Mouse (Mus musculus): ENCODE measurements around the gene Zfp369. TPM values are rescaled to one million over a fixed set of nuclear protein-coding genes. Genes with fewer than 3 reads are reported as not detected.
"Not testable (repeated sequence)": the region's sequence is repeated elsewhere in the genome, so short reads cannot be mapped to it uniquely, and the experiment has no call there.

The Zfp369 gene
- polyA plus RNA-seq, 1 experiment from 2014 or later, result 19.7 TPM

DNA sequence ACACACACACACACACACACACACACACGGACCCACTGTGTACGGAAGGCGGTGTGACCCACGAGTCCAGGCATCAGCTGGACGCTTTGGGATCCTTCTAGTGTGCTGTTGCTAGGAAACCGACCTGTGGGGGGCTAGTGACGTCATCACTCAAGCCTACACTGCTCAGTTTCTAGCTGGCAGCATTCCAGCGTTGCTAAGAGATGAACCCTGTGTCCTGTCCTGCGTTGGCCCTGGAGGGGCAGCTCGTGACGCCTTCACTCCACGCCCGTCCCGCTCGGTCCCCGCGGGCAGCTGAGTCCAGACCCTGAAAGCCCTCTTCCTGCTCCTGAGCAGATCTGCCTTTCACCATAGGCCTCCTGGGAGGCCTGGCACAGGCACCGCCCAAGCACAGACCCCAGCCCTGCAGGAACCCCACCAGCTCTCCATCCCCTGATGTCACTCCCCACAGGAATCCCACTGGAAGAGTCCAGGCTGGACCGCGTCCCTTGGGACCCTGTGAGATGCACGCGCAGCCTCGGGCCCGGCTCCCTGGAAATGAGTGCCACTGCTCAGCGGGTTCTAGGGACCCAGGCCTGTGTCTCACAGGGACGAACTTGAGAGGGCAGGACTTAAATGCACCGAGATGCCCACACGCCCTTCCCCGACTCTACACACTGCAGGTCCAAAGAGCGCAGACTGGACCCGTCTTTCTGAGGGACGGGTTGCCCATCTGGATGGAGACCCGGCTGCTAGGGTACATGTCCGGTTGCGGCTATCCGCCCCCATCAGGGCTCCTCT, 20.2 kb upstream of the Zfp369 start:
- DNase-seq (ENCODE audit: low spot score), result no peak
- Histone ChIP-seq H3K4me2 (ENCODE audit: low read depth, severe bottlenecking) (no peak overlapping the region), H3K4me3 (ENCODE audit: low read depth, low read length) (no peak overlapping the region), H3K4me1 (ENCODE audit: control insufficient read depth, insufficient read depth, low read length) (no peaks in the 10 kb centered on the region), H3K27ac (replicated peaks; ENCODE audit: low read depth, low read length) (no peak overlapping the region), H3K9ac (ENCODE audit: low read length) (no peak overlapping the region), H3K9me3 (ENCODE audit: control insufficient read depth, low read length) (peaks cover 15% of the 10 kb centered on the region; the same call in 1 of the 2 replicates), H3K27me3 (ENCODE audit: control insufficient read depth, insufficient read depth, low read length) (0 out of 2 replicates have a peak, but pooled peaks cover 3% of the 10 kb centered on the region), H3K36me3 (ENCODE audit: control insufficient read depth, insufficient read depth, low read length) (no peaks in the 10 kb centered on the region; the same call in 1 of the 2 replicates)
- peak; percentile 48; the same call in 1 of the 2 replicates for ATAC-seq (ENCODE audit: insufficient number of reproducible peaks, low FRiP score, low TSS enrichment, low read depth)
- 25% methylated on average over 36 of the region's 36 CpGs for WGBS

DNA sequence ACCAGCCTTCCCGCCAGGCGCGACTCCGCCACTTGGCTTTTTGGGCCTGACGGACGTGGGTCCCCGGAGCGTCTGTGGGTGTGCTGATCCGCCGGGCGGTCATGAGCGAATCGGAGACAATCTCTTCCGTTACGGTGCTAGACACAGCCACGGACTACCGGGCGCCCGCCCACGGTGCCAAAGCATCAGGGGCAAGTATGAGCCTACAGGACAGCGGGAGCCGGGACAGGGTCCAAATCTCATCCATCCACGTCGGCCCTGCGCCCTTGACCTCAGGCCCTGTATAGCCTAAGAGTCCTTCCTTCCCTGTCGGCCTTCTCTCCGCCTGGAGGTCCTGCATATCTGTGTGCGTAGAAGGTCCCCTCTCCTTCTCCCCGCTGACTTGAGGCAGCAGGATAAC, 19.4 kb upstream of the Zfp369 start, which contains the start of gene Gm10775:
Gene Gm10775 (plus strand): TSS at position 301 of the 400 bp plus-strand sequence.
- H3K27me3 ChIP-seq (ENCODE audit: control insufficient read depth, insufficient read depth, low read length), result 0 out of 2 replicates have a peak, but pooled peaks cover 3% of the 10 kb centered on the region
- ATAC-seq (ENCODE audit: insufficient number of reproducible peaks, low FRiP score, low TSS enrichment, low read depth) (no peak), DNase-seq (ENCODE audit: low spot score) (no peak)
- no peak within 1 kb of the TSS for H3K4me3 ChIP-seq (ENCODE audit: low read depth, low read length)
- no peaks in the 10 kb centered on the region; the same call in 1 of the 2 replicates for H3K36me3 ChIP-seq (ENCODE audit: control insufficient read depth, insufficient read depth, low read length)
- 36% methylated on average over 28 of the region's 29 CpGs for WGBS
- H3K4me2 ChIP-seq (ENCODE audit: low read depth, severe bottlenecking), result no peak within 1 kb of the TSS
- H3K9ac ChIP-seq (ENCODE audit: low read length), result no peak within 1 kb of the TSS
- H3K4me1 ChIP-seq (ENCODE audit: control insufficient read depth, insufficient read depth, low read length), result no peaks in the 10 kb centered on the region
- H3K27ac ChIP-seq (replicated peaks; ENCODE audit: low read depth, low read length), result no peak within 1 kb of the TSS
- peaks cover 15% of the 10 kb centered on the region; the same call in 1 of the 2 replicates for H3K9me3 ChIP-seq (ENCODE audit: control insufficient read depth, low read length)

DNA sequence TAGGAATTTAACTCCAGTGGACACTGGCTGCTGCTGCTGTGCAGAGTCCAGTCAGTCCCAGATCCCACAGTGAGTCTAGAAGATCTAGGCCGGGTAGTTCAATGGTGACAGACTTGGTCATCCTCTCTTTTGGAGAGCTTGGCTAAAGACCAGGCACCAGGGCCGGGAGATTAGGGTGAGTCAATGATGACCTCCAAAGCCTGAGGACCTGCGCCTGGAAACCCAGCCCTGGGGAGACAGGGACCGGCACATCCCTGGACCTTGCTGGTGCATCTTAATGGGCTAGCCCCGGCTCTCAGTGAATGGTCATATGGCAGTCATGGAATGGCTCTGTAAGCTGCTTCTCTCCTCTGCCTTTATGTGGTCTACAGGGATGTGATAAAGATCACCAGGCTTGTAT, 16.5 kb upstream of the Zfp369 start:
- 92% methylated on average over 5 of the region's 5 CpGs for WGBS
- no peaks in the 10 kb centered on the region; the same call in 1 of the 2 replicates for H3K36me3 ChIP-seq (ENCODE audit: control insufficient read depth, insufficient read depth, low read length)
- no peak overlapping the region for H3K9ac ChIP-seq (ENCODE audit: low read length)
- H3K4me1 ChIP-seq (ENCODE audit: control insufficient read depth, insufficient read depth, low read length), result no peaks in the 10 kb centered on the region
- H3K4me2 ChIP-seq (ENCODE audit: low read depth, severe bottlenecking), result no peak overlapping the region
- 0 out of 2 replicates have a peak, but pooled peaks cover 3% of the 10 kb centered on the region for H3K27me3 ChIP-seq (ENCODE audit: control insufficient read depth, insufficient read depth, low read length)
- H3K27ac ChIP-seq (replicated peaks; ENCODE audit: low read depth, low read length), result no peak overlapping the region
- peaks cover 15% of the 10 kb centered on the region; the same call in 1 of the 2 replicates for H3K9me3 ChIP-seq (ENCODE audit: control insufficient read depth, low read length)
- no peak overlapping the region for H3K4me3 ChIP-seq (ENCODE audit: low read depth, low read length)
- no peak for DNase-seq (ENCODE audit: low spot score)
- no peak for ATAC-seq (ENCODE audit: insufficient number of reproducible peaks, low FRiP score, low TSS enrichment, low read depth)

DNA sequence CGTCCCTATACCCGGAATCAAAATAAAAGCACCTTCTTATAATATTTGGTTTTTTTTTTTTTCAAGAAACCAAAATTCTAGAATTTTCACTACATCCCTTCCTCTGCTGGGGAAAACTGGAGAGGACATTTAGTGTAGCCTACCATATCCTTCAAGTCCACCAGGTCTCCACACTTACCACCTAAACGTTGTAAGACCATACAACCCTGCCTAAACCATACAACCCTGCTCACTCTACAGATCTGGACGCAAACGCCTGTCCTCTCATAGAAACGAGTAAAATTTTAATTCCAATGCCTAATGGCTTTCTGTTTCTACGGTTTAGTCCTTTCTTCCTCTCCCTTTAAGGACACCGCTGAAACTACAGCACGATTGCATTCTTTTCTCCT, 626 bp upstream of the Zfp369 start:
- peak overlapping the region; percentile 64; the same call in 1 of the 2 replicates for H3K9ac ChIP-seq (ENCODE audit: low read length)
- H3K4me2 ChIP-seq (ENCODE audit: low read depth, severe bottlenecking), result peak overlapping the region; percentile 49
- peak overlapping the region; percentile 63 for H3K4me3 ChIP-seq (ENCODE audit: low read depth, low read length)
- ATAC-seq (ENCODE audit: insufficient number of reproducible peaks, low FRiP score, low TSS enrichment, low read depth) (peak; percentile 17; the same call in 1 of the 2 replicates), DNase-seq (ENCODE audit: low spot score) (no peak)
- no peaks in the 10 kb centered on the region for H3K27me3 ChIP-seq (ENCODE audit: control insufficient read depth, insufficient read depth, low read length)
- no peaks in the 10 kb centered on the region; the same call in 1 of the 2 replicates for H3K36me3 ChIP-seq (ENCODE audit: control insufficient read depth, insufficient read depth, low read length)
- H3K27ac ChIP-seq (replicated peaks; ENCODE audit: low read depth, low read length), result no peak overlapping the region
- H3K4me1 ChIP-seq (ENCODE audit: control insufficient read depth, insufficient read depth, low read length), result no peaks in the 10 kb centered on the region
- no peaks in the 10 kb centered on the region; the same call in 1 of the 2 replicates for H3K9me3 ChIP-seq (ENCODE audit: control insufficient read depth, low read length)
- 13% methylated on average over 9 of the region's 9 CpGs for WGBS

DNA sequence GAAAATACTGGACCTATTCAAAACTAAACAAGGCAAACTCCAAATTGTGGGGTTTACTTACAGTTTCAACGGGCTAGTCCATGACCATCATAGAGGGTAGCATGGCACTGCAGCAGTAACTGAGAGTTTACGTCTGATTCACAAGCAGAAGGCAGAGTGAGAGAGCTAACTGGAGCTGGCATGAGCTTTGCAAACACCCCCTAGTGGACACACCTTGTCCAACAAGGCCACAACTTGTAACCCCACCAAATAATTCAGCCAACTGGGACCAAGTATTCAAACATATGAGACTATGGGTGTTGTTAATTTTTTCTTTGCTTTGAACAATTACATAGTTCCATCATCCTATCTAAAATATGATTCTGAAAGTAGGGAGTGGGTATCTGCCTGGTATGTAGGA, 8.2 kb downstream of the Zfp369 start:
- Histone ChIP-seq H3K4me1 (ENCODE audit: control insufficient read depth, insufficient read depth, low read length) (no peaks in the 10 kb centered on the region), H3K27me3 (ENCODE audit: control insufficient read depth, insufficient read depth, low read length) (no peaks in the 10 kb centered on the region), H3K4me2 (ENCODE audit: low read depth, severe bottlenecking) (no peak overlapping the region), H3K9me3 (ENCODE audit: control insufficient read depth, low read length) (peaks cover 9% of the 10 kb centered on the region; the same call in 1 of the 2 replicates), H3K27ac (replicated peaks; ENCODE audit: low read depth, low read length) (no peak overlapping the region), H3K4me3 (ENCODE audit: low read depth, low read length) (no peak overlapping the region), H3K36me3 (ENCODE audit: control insufficient read depth, insufficient read depth, low read length) (peaks cover 21% of the 10 kb centered on the region), H3K9ac (ENCODE audit: low read length) (no peak overlapping the region)
- 91% methylated on average over 2 of the region's 2 CpGs for WGBS
- DNase-seq (ENCODE audit: low spot score), result no peak
- ATAC-seq (ENCODE audit: insufficient number of reproducible peaks, low FRiP score, low TSS enrichment, low read depth), result no peak

DNA sequence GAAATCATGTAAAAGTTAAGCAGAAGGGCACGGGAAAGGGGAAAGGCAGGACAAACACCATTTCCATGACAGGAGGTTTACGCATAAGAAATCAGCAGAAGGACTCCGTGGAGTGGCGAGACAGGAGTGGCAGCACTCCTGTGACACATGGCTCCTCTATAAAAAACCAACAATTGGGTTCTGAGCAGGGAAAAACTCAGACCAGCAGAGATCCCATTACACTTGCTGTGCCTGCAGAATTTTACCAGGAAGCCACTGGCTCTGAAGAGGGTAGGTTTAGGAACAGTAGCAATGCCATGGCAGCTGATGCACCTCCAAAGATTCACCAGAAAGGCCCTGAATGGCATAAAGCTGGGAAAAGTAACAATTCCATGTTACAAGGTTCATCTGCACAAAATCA, 17.7 kb downstream of the Zfp369 start:
- 94% methylated on average over 4 of the region's 4 CpGs for WGBS

DNA sequence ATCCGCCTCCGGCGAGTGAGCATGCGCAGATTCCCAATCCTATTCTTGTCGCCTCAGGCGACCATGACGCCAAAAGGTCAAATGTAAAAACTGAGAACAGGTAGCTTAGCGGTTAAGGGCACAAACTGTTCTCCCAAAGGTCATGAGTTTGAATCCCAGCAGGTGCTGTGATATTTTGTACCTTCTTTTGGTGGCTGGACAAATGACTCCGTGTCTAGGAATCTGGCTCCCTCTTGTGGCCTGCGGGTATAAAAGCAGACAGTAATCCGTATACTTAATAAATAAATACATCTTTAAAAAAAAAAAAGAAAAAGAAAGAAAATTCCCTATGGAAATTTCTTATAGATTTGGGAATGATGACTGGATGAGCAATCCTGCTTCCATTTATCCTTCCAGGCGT, 32.2 kb downstream of the Zfp369 start:
- WGBS, result 35% methylated on average over 12 of the region's 12 CpGs
- not testable (repeated sequence) for H3K27me3 ChIP-seq (ENCODE audit: control insufficient read depth, insufficient read depth, low read length); H3K9me3 ChIP-seq (ENCODE audit: control insufficient read depth, low read length); ATAC-seq (ENCODE audit: insufficient number of reproducible peaks, low FRiP score, low TSS enrichment, low read depth); H3K36me3 ChIP-seq (ENCODE audit: control insufficient read depth, insufficient read depth, low read length); H3K4me1 ChIP-seq (ENCODE audit: control insufficient read depth, insufficient read depth, low read length); H3K4me3 ChIP-seq (ENCODE audit: low read depth, low read length); H3K27ac ChIP-seq (replicated peaks; ENCODE audit: low read depth, low read length); H3K9ac ChIP-seq (ENCODE audit: low read length)
- H3K4me2 ChIP-seq (ENCODE audit: low read depth, severe bottlenecking), result peak overlapping the region; percentile 22
- peak; percentile 45 for DNase-seq (ENCODE audit: low spot score)

More for the DNA sequence above, 17.7 kb downstream of the Zfp369 start:
- H3K9ac ChIP-seq (ENCODE audit: low read length), result no peak overlapping the region
- ATAC-seq (ENCODE audit: insufficient number of reproducible peaks, low FRiP score, low TSS enrichment, low read depth), result no peak
- H3K27me3 ChIP-seq (ENCODE audit: control insufficient read depth, insufficient read depth, low read length), result no peaks in the 10 kb centered on the region
- H3K36me3 ChIP-seq (ENCODE audit: control insufficient read depth, insufficient read depth, low read length), result peaks cover 50% of the 10 kb centered on the region
- DNase-seq (ENCODE audit: low spot score), result no peak
- no peak overlapping the region for H3K4me3 ChIP-seq (ENCODE audit: low read depth, low read length)
- H3K27ac ChIP-seq (replicated peaks; ENCODE audit: low read depth, low read length), result no peak overlapping the region
- peaks cover 28% of the 10 kb centered on the region; the same call in 1 of the 2 replicates for H3K9me3 ChIP-seq (ENCODE audit: control insufficient read depth, low read length)
- H3K4me2 ChIP-seq (ENCODE audit: low read depth, severe bottlenecking), result no peak overlapping the region
- H3K4me1 ChIP-seq (ENCODE audit: control insufficient read depth, insufficient read depth, low read length), result no peaks in the 10 kb centered on the region

DNA sequence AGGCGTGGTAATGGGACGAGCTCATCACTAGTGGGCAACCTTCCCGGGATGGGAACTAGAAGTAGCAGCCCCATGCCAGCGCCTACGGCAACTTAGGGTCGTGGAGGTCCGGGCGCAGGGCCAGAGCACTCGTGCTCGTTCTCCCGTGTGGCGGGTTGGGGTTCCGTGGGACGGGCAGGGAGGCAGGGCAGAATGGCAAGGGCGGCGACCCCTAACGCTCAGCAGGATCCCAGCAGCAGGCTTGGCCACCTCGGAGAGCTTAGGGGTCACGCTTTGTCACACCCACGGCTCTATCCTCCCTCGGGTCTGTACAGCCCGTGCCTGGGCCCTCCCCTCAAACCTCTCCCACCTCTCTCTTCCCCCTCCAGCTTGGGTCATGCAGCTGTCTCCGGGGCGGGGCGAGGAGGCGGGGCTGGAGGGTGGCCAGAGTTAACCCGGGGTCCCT, 32.7 kb downstream of the Zfp369 start:
- H3K4me3 ChIP-seq (ENCODE audit: low read depth, low read length), result no peak overlapping the region
- H3K4me1 ChIP-seq (ENCODE audit: control insufficient read depth, insufficient read depth, low read length), result no peaks in the 10 kb centered on the region
- no peaks in the 10 kb centered on the region for H3K36me3 ChIP-seq (ENCODE audit: control insufficient read depth, insufficient read depth, low read length)
- no peaks in the 10 kb centered on the region; the same call in 1 of the 2 replicates for H3K9me3 ChIP-seq (ENCODE audit: control insufficient read depth, low read length)
- H3K27ac ChIP-seq (replicated peaks; ENCODE audit: low read depth, low read length), result no peak overlapping the region
- WGBS, result 40% methylated on average over 25 of the region's 27 CpGs
- H3K27me3 ChIP-seq (ENCODE audit: control insufficient read depth, insufficient read depth, low read length), result no peaks in the 10 kb centered on the region
- H3K9ac ChIP-seq (ENCODE audit: low read length), result no peak overlapping the region
- no peak for ATAC-seq (ENCODE audit: insufficient number of reproducible peaks, low FRiP score, low TSS enrichment, low read depth)
- no peak for DNase-seq (ENCODE audit: low spot score)
- peak overlapping the region; percentile 22 for H3K4me2 ChIP-seq (ENCODE audit: low read depth, severe bottlenecking)

All from limb, embryonic 11.5 days (tissue).